Mouse (Mus musculus) layer of hippocampus, postnatal 10 days (tissue): ENCODE measurements around the gene Btbd17. TPM values are rescaled to one million over a fixed set of nuclear protein-coding genes. Genes with fewer than 3 reads are reported as not detected.

Experiments
- DNase-seq, 2 experiments: peaks; one replicate each; pipeline ENCODE4 v3.0.0; 2021; ENCODE audit warnings: low spot score in 2 of 2
- total RNA-seq, 2 experiments: library from RNA; stranded (reverse); gene quantifications; 2 replicates each; pipeline ENCODE4 v1.2.3; 2021

Btbd17 gene
- total RNA-seq, 2 experiments from 2014 or later: 30.4 to 32.9 TPM

DNA sequence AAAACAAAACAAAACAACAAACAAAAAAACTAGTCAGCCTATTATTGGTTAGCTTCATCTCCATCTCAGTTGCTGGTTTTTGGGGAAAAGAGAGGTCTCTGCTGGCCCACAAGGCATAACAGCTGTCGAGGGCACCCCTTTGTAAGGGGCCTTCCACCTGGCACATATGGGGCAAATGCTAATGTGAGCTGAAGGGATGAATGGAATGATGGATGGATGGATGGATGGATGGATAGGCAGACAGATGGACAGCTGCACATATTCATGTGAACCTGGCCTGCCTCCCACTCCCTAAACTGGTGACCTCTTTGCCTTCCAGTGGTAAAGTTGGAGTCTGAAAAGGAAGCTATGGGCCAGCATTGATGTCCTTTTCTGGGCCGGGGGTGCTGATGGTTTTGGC lies 11.3 kb upstream of the Btbd17 start:
- DNase-seq: no peak

DNA sequence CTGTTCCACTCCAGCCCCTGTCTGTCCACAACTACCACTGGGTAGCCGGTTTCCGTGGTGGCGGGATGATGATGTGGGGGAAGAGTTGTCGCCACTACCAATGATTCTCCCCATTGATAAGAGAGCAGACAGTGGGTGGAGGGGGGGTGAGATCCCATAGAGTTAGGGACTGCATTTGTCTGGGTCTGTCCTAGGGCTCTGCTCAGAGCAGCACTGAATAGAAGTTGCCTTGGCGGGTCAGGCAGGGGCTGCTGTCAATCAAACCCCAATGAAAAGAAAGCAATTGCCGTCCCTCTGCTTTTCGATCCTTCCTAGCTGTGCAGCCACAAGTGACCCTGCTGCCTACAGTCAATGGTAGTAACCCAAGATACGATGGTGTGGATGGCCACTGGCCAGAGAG lies 8.2 kb upstream of the Btbd17 start:
- no peak for DNase-seq

DNA sequence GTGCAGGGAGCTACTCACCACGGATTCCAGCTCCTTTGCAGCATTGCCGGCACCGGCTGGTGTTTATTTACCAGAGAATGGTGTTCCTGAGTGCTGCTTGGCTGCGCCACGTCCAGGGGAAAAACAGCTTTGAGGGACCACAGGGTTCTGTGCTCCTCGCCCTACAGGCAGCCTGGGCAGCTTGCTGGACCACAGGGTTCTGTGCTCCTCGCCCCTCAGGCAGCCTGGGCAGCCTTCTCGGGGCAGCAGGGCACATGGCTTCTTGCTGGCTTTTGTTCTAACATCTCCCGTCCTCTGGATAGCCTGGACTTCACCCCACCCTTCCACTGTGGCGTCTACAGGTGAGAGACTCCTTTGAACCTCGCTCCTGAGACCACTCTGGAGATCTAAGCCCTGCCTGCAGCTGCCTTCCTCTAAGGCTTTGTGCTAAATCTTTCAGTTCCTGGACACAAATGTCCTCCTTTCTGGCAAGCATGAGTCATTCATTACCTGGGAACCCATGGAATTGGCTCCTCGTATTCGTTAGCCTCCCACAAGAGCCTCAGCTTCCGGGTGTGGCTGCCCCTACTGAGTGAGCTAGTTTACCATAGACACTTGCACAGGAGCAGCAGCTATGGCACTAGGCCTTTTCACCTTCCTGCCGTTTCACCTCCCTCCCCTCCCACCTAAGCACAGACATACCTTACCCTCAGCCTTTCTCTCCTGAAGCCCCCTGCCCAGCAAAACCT lies 7.0 kb upstream of the Btbd17 start:
- DNase-seq: no peak

DNA sequence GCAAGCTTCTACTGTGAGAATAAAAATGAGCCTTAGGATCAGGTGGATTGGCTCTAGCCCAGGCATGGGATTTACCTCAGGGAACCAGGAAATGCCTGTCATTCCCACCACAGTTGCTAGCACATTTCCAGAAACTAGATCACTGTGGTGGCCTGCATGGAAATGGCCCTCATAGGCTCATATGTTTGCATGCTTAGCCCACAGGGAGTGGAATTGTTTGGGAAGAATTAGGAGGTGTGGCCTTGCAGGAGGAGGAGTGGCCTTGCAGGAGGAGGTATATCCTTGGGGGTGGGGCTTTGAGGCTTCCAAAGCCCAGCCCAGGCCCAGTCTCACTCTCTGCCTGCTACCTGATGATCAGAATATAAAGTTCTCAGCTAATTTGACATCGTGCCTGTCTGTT lies 6.2 kb upstream of the Btbd17 start:
- no peak for DNase-seq

DNA sequence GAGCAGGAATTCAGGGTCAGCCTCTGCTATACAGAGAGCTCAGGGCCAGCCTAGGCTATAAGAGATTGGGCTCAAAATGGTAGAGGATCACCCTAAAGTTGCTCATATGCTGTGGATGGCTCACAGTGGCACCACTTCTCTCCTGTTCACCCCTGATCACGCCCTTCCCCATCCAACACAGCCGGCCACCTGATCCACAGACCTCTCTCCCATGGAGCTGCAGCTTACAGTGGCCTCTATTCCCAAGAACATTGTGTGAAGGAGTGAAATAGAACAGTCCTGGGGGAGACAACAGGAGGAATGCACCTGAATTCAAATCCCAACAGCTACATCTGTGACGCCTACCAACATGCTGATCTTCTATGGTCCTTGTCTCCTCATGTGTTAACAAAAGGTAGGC lies 2.9 kb upstream of the Btbd17 start, which contains the start of gene Gpr142:
Gpr142 (plus strand) TSS at position 301 of the 400 bp plus-strand sequence.
- no peak for DNase-seq

DNA sequence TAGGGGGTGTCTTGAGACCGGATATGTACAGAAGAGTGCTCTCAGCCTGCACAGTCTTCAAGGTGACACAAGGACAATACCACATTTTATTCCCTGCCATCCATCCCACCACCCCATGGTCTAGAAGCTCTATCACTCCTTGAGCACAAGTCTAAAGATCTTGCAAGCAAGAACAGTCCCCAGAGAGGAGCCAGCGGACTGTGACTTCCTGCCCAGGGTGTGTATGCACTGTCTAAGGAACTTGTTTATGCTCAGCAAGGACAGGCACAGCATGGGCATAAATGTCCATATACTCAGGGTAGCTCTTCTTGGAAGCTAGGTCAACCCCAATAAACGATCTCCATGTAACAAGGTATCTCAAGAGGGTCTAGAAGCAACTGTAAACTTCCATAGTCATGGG lies 2.2 kb upstream of the Btbd17 start:
- DNase-seq: no peak

DNA sequence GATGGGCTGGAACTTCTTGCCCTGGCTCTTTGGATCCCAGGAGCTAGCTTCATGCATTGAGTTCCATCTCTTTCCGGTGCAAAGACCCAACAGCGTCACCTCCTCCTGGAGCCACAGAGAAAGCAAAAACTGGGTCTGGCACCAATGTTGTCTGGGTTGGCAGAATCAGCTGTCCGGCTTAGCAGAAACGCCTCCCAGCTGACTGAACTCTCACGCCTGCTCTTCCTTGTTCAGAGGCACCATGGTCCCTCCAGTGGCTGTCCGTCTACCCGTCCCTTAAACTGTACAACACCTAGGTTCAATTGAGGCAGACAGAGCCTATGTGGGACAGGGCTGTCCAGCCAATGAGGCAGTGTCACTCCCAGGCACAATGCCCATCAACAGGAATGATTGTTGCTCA lies 1.4 kb upstream of the Btbd17 start:
- DNase-seq: no peak

DNA sequence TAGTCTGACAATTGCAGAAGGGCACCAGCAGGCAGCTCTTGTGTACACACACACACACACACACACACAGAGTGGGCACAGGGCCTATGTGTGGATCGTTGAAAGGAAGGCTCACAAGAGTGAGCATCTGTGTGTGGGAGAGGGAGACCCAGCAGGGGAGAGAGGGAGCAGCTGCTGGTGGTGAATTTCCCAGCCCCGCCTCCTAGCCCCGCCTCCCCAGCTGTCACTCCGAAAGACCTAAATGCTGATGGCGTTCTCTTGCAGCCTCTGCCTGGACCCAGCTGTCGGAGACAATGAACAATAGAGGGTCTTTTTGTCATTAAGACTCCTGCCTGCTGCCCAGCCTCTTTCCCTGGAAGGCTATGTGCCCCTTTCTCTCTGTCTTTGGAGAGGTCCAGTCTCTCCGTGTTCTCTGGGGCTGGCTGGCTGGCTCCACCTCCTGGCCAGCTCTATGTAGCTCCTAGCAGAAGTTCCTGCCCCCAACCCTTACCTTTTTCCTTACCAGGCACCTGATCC lies 456 bp downstream of the Btbd17 start:
- DNase-seq: peak; percentile 95 to 96

DNA sequence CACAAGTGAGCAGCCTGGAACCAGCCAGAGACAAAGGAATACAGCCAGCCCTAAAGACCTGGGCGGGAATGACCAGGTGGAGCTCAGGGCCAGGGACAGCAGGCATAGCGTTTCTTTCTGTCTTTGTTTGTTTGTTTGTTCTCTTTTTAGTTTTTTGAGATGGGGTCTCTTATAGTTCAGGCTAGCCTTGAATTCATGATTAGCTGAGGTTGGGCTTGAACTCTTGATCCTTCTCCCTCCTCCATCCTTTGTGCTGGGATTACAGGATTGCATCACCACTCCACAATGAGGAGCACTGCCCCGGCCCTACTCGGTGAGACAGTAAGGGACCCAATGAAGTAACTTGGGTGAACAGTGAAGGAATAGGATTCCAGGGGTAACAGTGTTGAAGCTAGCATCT lies 1.1 kb downstream of the Btbd17 start:
- DNase-seq: peak in 1 of 2 experiments; percentile 50

DNA sequence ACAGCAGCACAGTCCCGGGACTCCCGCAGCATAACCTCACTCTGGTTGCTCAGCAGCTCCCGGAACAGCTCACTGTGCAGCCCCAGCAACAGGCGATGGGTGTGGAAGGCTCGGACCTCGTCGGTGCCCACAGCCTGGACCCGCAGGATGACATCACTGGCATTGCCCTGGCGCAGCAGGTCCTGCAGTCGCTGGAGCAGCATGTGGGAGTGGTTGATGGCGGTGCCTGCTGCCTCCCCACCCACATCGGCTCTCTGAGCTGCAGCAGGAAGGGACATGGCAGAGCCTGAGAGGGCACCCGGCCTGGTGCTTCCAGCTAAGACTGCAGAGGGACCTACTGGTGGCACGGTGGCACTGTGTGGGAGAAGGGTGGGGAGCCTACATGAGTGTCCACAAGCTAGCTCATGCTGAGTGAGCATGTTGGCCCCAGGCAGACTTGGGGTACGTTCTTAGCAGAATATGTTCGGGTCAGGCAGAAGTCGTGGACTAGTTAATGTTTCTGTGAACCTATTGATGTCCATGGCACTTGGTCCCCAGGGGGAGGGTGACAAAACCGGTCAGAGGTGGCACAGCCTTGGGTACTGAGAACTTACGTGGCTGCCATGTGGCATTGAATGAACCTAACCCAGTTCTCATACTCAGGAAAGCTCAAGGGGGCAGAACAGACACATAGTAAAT lies 1.7 kb downstream of the Btbd17 start:
- DNase-seq: peak in 1 of 2 experiments; percentile 54

DNA sequence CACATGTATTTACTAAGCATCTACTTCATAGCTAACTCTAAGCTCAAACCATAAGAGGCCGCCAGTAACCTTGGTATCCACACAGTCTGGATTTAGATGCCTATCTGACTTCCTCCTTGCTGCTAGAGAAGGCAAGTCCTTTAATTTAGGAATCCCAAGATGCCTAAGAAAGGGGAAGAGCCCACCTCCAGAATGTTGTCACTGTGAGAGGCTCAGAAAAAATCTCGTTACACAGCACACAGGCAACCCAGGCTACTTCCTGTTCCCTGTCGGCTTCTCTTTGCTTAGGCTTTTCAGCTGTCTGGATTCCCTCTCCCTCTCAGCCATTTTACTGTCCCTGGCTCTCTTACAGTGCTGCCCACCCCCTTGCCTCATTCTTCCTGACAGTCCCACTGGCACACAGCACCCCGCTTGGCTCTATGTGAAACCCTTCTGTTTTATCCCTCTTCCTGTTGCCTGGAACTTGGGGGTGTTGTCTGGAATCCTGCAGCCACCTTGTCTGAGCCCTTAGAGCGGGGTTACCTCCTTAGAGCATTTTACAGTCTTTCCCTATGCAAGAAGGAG lies 2.7 kb downstream of the Btbd17 start:
- DNase-seq: peak in 1 of 2 experiments; percentile 65

DNA sequence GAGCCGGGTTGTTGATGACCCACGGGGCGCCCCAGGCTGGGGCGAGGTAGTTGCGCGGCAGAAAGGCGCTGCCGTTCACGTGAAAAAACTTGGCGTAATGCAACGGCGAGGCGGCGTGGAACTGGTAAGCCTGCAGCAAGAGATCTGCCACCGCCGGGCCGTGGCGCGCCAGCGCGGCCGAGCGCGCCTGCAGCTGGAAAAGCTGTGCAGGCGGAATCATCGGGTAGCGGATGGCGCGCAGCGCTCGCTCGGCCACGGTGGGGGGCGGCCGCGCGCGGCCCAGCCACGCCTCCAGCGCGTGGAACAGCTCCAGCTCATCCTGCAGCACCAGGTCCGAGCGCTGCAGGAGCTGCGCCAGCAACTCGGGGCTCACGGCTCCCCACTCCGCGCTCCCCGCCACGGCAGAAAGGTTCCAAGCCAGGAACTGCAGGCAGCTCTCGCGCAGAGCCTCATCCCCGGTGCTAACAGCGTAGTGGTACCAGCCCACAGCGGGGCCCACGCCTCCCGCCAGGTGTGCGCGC lies 3.8 kb downstream of the Btbd17 start:
- peak in 1 of 2 experiments; percentile 73 for DNase-seq

DNA sequence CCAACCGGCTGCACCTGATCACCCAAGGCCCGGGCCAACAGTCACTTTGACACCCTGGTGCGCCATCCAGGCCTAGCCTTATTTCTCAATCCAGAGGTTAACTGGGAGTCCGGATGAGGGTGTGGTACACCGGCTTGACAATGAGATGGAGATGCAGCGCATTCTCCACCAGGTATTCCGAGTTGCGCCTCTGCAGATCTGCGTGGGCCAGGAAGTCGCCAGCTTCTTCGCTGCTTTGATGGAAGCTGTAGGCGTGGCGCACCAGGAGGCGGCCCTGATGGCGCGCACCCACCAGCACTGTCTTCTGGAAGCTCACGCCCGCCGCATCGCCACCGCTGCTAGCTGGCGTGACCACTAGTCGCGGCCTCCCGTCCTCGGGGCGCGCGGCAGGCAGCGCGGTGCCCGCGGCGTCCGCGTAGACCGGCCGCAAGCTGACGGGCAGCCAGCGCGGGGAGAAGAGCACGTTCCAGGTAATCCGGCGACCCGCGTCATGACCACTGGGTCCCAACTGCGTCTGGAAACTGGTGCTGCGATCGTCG lies 4.3 kb downstream of the Btbd17 start:
- no peak for DNase-seq

DNA sequence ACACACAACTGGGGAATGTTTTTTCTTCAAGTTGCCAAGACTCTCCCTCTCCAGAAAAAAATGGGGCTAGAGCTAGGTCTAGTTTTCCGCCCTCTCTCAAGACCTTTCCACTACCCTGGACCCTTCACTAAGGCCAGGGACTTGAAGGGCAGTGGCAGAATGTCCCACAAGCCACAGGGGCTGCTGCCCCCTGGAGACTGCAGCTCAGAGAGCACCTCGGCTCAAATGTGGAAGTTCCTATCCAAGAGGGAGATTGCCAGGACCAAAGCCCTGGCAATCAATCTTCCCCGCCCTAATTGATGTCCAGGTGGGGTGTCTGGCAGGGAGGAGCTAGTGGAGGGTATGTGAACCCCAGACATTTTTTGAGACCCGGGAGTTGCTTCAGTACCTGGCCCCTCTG lies 4.9 kb downstream of the Btbd17 start:
- DNase-seq: no peak

DNA sequence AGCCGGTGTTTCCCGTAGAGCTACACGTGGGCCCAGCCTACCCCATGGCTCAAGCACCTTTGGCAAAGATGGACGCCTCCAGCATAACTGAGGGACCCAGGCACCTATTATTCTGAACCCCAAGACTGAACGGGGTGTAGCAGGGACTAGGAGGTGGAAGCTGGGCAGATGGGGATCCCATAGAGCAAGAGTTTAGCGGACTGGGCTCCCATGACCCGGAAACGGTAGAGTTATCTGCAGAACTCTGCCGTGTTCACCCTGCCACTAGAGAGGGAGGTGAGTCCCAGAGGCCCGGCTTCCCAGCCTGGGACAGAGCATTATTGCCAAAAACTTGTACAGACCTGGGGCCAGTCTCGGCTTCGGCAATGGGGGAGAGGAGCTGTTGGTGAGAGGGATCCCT lies 5.6 kb downstream of the Btbd17 start:
- DNase-seq: no peak

DNA sequence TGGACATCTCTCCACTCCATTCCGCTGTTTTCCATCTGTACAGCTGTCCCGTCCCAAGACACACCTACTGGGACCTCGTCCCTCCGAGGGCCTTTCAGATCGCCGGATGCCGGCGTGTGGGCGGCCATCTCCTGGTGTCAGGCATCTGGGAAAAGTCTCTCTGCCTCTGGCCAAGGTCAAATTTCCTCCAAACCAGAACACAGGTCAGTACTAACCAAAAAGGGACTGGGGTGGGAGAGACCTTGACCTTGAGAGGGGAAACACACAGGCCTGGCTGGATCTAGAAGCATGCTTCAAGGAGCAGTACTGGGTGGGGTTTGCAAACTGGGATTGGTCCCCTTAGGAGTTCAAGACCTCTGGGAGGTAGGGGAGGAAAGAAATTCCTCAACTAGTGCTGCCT lies 6.0 kb downstream of the Btbd17 start:
- DNase-seq: no peak

DNA sequence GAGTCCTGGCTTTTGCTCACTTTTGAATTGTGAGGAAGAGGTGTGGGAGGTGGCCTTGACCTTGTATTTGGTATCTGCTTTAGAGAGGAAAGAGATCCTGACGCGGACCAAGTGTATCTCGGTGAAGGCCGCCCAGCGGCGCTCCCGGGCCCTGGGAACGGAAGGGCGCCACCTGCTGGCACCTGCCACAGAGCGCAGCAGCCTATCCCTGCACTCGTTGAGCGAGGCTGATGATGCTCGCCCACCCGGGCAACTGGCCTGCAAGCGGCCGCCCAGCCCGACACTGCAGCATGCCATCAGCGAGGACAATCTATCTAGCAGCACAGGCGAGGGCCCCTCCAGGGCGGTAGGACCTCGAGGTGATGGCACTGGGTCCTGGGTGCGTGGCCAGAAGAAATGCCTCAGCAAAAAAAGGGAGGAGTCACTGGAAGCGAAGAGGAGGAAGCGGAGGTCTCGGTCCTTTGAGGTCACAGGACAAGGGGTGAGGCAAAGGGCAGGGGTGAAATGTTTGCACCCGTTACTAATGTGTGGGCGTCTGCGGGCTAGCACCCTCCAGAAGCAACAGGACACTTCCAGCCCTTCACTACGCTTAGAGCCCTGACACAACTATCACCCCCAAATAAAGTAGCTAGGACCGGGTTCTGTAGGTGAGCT lies 6.6 kb downstream of the Btbd17 start:
- DNase-seq: peak; percentile 93 to 94

DNA sequence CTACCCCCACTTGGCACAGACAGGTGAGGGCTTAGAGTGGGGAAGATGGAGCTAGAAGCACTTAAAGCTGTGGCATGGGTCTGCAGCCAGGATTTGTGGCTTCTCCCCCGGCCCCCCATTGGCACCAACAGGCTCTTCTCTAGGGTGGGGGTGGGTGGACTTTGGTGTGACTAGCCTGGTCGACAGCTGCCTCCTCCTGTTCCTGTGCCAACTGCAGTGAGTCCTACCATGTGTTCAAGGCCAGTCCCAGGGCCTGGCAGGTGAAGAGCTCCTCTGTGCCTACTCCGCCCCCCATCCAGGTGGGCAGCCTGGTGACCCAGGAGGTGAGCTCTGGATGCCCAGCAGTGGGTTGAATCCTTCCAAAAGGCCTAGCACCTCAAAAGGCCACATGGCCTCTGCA lies 8.1 kb downstream of the Btbd17 start:
- no peak for DNase-seq

DNA sequence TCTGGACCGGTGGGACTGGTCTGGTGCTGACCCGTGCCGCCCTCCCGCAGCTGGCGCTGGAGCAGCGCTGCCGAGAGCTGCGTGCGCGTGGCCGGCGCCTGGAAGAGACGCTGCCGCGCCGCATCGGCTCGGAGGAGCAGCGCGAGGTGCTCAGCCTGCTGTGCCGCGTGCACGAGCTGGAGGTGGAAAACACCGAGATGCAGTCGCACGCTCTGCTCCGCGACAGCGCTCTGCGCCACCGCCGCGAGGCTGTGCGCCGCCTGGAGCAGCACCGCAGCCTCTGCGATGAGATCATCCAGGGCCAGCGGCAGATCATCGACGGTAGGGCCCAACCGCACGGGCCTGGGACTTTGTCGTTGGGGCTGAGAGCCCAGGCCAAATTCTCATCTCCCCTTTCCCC lies 9.4 kb downstream of the Btbd17 start:
- peak; percentile 28 to 51 for DNase-seq

DNA sequence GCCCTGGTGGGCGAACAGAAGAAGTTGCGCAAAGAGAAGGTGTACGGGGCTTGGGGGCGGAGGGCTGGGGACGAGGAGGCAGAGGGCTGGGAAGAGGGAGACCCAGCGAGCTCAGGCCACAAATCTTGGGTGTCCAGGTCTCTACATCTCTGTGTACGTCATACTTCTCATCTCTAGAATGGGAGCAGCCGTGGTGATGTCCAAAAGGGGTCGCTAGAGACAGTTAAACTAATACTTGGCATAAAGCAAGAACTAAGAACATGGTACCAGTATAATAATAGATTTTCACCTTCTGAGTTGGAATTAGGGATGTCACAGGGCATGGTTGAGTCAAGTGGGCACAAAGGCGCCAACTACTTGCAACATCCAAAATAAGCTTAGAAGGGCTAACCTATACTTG lies 9.9 kb downstream of the Btbd17 start:
- no peak for DNase-seq

DNA sequence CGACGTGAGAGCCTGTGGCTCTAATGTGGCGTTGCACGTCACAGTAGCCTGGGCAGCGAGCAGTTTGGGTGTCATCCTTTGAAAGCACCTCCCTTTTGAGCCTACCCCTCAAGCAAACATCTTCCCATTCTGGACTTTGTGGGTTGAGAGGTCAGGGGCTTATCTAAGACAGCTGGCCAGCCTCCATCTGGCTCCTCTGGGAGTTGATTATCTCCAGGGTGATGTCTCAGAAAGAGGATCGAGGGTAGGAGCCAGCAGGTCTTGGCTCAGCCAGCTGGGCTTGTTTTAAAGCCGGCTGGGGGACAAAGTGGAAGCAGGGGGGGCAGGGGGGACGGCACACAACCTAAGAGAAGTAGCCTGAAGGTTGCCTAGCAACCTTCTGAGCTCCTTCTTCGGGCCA lies 15.7 kb downstream of the Btbd17 start:
- no peak for DNase-seq
